Mouse (Mus musculus): ENCODE results near the gene Plek.

DNA sequence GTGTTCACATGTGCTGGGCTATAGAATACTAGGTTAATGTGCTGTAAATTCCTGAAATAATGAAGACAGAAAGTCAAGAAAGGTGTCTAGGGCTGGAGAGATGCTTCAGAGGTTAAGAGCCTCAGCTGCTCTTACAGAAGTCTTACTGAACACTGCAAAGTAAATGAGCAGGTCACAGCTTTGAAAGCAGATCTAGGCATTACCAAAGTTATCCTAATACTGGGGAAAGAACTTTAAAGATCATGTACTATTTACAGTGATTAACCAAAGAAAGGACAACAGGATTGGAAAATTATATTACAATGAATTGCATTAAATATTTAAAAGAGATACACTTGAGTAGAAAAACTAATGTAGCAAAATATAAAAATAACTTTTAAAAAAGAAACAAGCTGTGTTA lies 52.2 kb downstream of the Plek start:
- no peak for TF ChIP-seq EP300 (IDR thresholded peaks at IDR 0.05; ENCODE audit: insufficient read depth, low read depth, low read length)
- TF ChIP-seq POLR2A (IDR thresholded peaks at IDR 0.05; ENCODE audit: insufficient read depth, low read length), result no peak
- no peak for TF ChIP-seq CTCF (IDR thresholded peaks at IDR 0.05; ENCODE audit: low read depth, low read length)
